Comparison of ENCODE assay signal across 8 mouse cellular contexts in the genomic region with DNA sequence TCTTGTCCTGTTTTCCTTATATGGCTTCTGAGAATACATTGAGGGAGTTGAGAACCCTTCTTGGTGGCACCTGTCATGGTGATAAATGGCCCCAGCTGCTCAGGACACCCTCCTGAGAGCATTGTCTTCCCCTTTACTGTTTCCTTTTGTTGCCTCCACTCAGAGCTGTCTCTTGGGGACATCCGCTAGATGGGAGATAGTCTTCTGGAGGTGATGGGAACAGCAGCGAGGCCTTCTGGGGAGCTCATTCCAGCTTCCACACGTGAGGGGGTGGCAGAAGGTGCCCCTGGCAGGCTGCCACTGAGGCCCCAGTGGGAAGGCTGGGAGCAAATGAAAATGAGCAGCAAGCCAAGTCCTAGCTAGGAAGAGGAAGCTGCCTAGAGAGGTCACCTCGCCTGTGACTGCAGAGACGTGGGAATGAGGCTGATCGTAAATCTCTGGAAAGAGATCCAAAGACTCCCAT. TPM values are rescaled to one million over a fixed set of nuclear protein-coding genes. Genes with fewer than 3 reads are reported as not detected.
DNase-seq lines count a peak whose midpoint lies in the region; ATAC-seq and TF ChIP-seq lines count a peak whose summit lies in the region.

No protein-coding gene starts in this region.

- no peak overlapping the region for H3K4me2 ChIP-seq in hindbrain, embryonic 12.5 days (replicated peaks)
- no peak overlapping the region for H3K4me2 ChIP-seq in limb, embryonic 14.5 days (replicated peaks; ENCODE audit: low read depth, low read length, severe bottlenecking)
- no peak overlapping the region for H3K4me2 ChIP-seq in forebrain, embryonic 13.5 days

- no peak for TF ChIP-seq POLR2A in limb, embryonic 14.5 days (IDR thresholded peaks at IDR 0.05; ENCODE audit: borderline replicate concordance, extremely low read depth, insufficient read depth, insufficient read length)

- H3K36me3 ChIP-seq in hindbrain, embryonic 12.5 days, result peaks cover 62% of the 10 kb centered on the region
- peaks cover 58% of the 10 kb centered on the region for H3K36me3 ChIP-seq in limb, embryonic 14.5 days (ENCODE audit: control insufficient read depth, insufficient read depth, low read length)
- H3K36me3 ChIP-seq in forebrain, embryonic 13.5 days (ENCODE audit: poor library complexity, severe bottlenecking), result peaks cover 77% of the 10 kb centered on the region

- no peak overlapping the region for H3K9ac ChIP-seq in hindbrain, embryonic 12.5 days
- no peak overlapping the region for H3K9ac ChIP-seq in limb, embryonic 14.5 days (ENCODE audit: low read depth, low read length, severe bottlenecking)
- H3K9ac ChIP-seq in forebrain, embryonic 13.5 days, result no peak overlapping the region

- H3K4me1 ChIP-seq in brown adipose tissue, adult 24 weeks (ENCODE audit: control insufficient read depth, insufficient read depth, insufficient read length, low read length), result peaks cover 5% of the 10 kb centered on the region
- peaks cover 10% of the 10 kb centered on the region; the same call in 1 of the 2 replicates for H3K4me1 ChIP-seq in hindbrain, embryonic 12.5 days
- peaks cover 30% of the 10 kb centered on the region for H3K4me1 ChIP-seq in limb, embryonic 14.5 days (ENCODE audit: control insufficient read depth, insufficient read depth, low read length)
- H3K4me1 ChIP-seq in forebrain, embryonic 13.5 days, result 0 out of 2 replicates have a peak, but pooled peaks cover 4% of the 10 kb centered on the region

- 43% methylated on average over 6 of the region's 6 CpGs for WGBS in hindbrain, embryonic 12.5 days
- 51% methylated on average over 6 of the region's 6 CpGs for WGBS in limb, embryonic 14.5 days
- 68% methylated on average over 6 of the region's 6 CpGs for WGBS in forebrain, embryonic 13.5 days

- no peak for ATAC-seq in hindbrain, embryonic 12.5 days (ENCODE audit: low FRiP score)
- peak; percentile 14; the same call in 1 of the 2 replicates for ATAC-seq in limb, embryonic 14.5 days (ENCODE audit: low FRiP score, low read depth)
- ATAC-seq in forebrain, embryonic 13.5 days, result no peak
- ATAC-seq in megakaryocyte, adult 5-6 weeks (ENCODE audit: poor library complexity, severe bottlenecking), result no peak

- intact Hi-C loops in heart, postnatal 25 days (cut with DNase I), result no loop called here

- no peak overlapping the region for H3K4me3 ChIP-seq in brown adipose tissue, adult 24 weeks (ENCODE audit: insufficient read depth, low read depth, low read length)
- H3K4me3 ChIP-seq in hindbrain, embryonic 12.5 days, result no peak overlapping the region
- no peak overlapping the region for H3K4me3 ChIP-seq in limb, embryonic 14.5 days (replicated peaks; ENCODE audit: low read length)
- no peak overlapping the region for H3K4me3 ChIP-seq in forebrain, embryonic 13.5 days

- no peaks in the 10 kb centered on the region for H3K27me3 ChIP-seq in hindbrain, embryonic 12.5 days
- no peaks in the 10 kb centered on the region for H3K27me3 ChIP-seq in limb, embryonic 14.5 days (ENCODE audit: control insufficient read depth, insufficient read depth, low read length)
- no peaks in the 10 kb centered on the region for H3K27me3 ChIP-seq in forebrain, embryonic 13.5 days

- peak; percentile 96 for DNase-seq in heart, adult 11 months
- DNase-seq in heart, postnatal 25 days (ENCODE audit: low spot score), result no peak
- no peak for DNase-seq in limb, embryonic 14.5 days (ENCODE audit: low spot score)
- DNase-seq in frontal cortex, postnatal 14 days (ENCODE audit: low spot score in 2 of 2), result no peak

- 0 out of 2 replicates have a peak overlapping the region, but pooled peaks have one; percentile 33 for H3K27ac ChIP-seq in brown adipose tissue, adult 24 weeks (replicated peaks; ENCODE audit: low read depth, low read length)
- peak overlapping the region; percentile 57; the same call in 1 of the 2 replicates for H3K27ac ChIP-seq in hindbrain, embryonic 12.5 days
- no peak overlapping the region for H3K27ac ChIP-seq in limb, embryonic 14.5 days (replicated peaks; ENCODE audit: low read depth, low read length)
- no peak overlapping the region for H3K27ac ChIP-seq in forebrain, embryonic 13.5 days

- no peaks in the 10 kb centered on the region for H3K9me3 ChIP-seq in hindbrain, embryonic 12.5 days (replicated peaks)
- H3K9me3 ChIP-seq in limb, embryonic 14.5 days (ENCODE audit: control insufficient read depth, low read length), result no peaks in the 10 kb centered on the region
- no peaks in the 10 kb centered on the region for H3K9me3 ChIP-seq in forebrain, embryonic 13.5 days (replicated peaks)

RNA-seq across cellular contexts. Expression of a gene that starts 27.5 kb away (rescaled TPM):
- total RNA-seq in heart, postnatal 25 days (2021), result 1 to 10 TPM; 6.4 to 6.6 TPM
- 4.5 TPM in 2 replicates for polyA plus RNA-seq in brown adipose tissue, adult 24 weeks (2012; ENCODE audit: insufficient read depth, insufficient read length, missing spikeins)
- polyA plus RNA-seq in hindbrain, embryonic 12.5 days (2016; fragmentation: Nextera tagmentation; extraction: Ambion mirVana), result 14.4 and 14.8 TPM in 2 replicates
- 20.7 and 30.7 TPM in 2 replicates for polyA plus RNA-seq in limb, embryonic 14.5 days (2012; rRNA removed)
- 12.9 and 15.4 TPM in 2 replicates for polyA plus RNA-seq in limb, embryonic 14.5 days (2014; fragmentation: Nextera tagmentation; extraction: Ambion mirVana)
- 10.1 and 12.6 TPM in 2 replicates for polyA plus RNA-seq in forebrain, embryonic 13.5 days (2015; fragmentation: Nextera tagmentation; extraction: Ambion mirVana)
- 9.8 and 11.1 TPM in 2 replicates for total RNA-seq in megakaryocyte, adult 5-6 weeks (2015)
- 12.8 and 16.1 TPM in 2 replicates for total RNA-seq in megakaryocyte, adult 5-6 weeks (2017)

RNA-seq across cellular contexts. Expression of a gene that starts 27.6 kb away (rescaled TPM):
- 10 to 100 TPM; 42.6 to 46.8 TPM for total RNA-seq in heart, postnatal 25 days (2021)
- polyA plus RNA-seq in brown adipose tissue, adult 24 weeks (2012; ENCODE audit: insufficient read depth, insufficient read length, missing spikeins), result 48.3 and 52.7 TPM in 2 replicates
- 70.0 and 76.2 TPM in 2 replicates for polyA plus RNA-seq in hindbrain, embryonic 12.5 days (2016; fragmentation: Nextera tagmentation; extraction: Ambion mirVana)
- 28.5 and 38.8 TPM in 2 replicates for polyA plus RNA-seq in limb, embryonic 14.5 days (2012; rRNA removed)
- polyA plus RNA-seq in limb, embryonic 14.5 days (2014; fragmentation: Nextera tagmentation; extraction: Ambion mirVana), result 84.8 and 98.0 TPM in 2 replicates
- polyA plus RNA-seq in forebrain, embryonic 13.5 days (2015; fragmentation: Nextera tagmentation; extraction: Ambion mirVana), result 66.2 and 71.6 TPM in 2 replicates
- total RNA-seq in megakaryocyte, adult 5-6 weeks (2015), result 3.9 and 4.2 TPM in 2 replicates
- total RNA-seq in megakaryocyte, adult 5-6 weeks (2017), result 5.8 and 7.1 TPM in 2 replicates

Comparison
In these comparisons a context has a peak if more than half of its experiments do, and no peak if none do; other contexts are left out.
1. H3K27ac ChIP-seq: peak in brown adipose tissue, adult 24 weeks (single experiment) and hindbrain, embryonic 12.5 days (single experiment); none in limb, embryonic 14.5 days (single experiment) and forebrain, embryonic 13.5 days (single experiment).